Mouse (Mus musculus) lung, adult 2 months (tissue): ENCODE measurements around the gene Sec23a. TPM values are rescaled to one million over a fixed set of nuclear protein-coding genes. Genes with fewer than 3 reads are reported as not detected.
"Not testable (repeated sequence)": the region's sequence is repeated elsewhere in the genome, so short reads cannot be mapped to it uniquely, and the experiment has no call there.

ENCODE experiments used
- DNase-seq: peaks from one replicate; pipeline ENCODE4 v3.0.0; 2022
- H3K4me1 ChIP-seq: fragments of 200-500 bp; 2 replicates; pipeline ENCODE4 v1.6.1; 2011; ENCODE audit warnings: low read length; ENCODE audit not compliant: control insufficient read depth, insufficient read depth
- H3K4me3 ChIP-seq: fragments of 200-500 bp; replicated peaks from 2 replicates; pipeline ENCODE3; 2011; ENCODE audit warnings: low read depth, mild to moderate bottlenecking, control low read depth, low read length; ENCODE audit errors: extremely low read depth
- CTCF ChIP-seq: fragments of 200-500 bp; IDR thresholded peaks from 2 replicates; pipeline ENCODE4 v1.5.1; 2011; ENCODE audit warnings: mild to moderate bottlenecking, low read length, control low read depth; ENCODE audit not compliant: insufficient read depth
- POLR2A ChIP-seq: fragments of 200-500 bp; IDR thresholded peaks from 2 replicates; pipeline ENCODE4 v1.6.1; 2011; ENCODE audit warnings: low read depth, mild to moderate bottlenecking, control low read depth, low read length, borderline replicate concordance; ENCODE audit errors: extremely low read depth
- WGBS: fragments of 180-500 bp; shearing (Covaris S2); methylation state at CpG from one replicate; pipeline ENCODE4 v1.1.7; 2018; 5-methylcytosine and 5-hydroxymethylcytosine counted together
- polyA plus RNA-seq: library from polyadenylated mRNA; depleted of rRNA; stranded (reverse); fragments of >200 nt; gene quantifications from 2 replicates; pipeline ENCODE4 v1.2.3, GENCODE M21; 2012

Gene Sec23a
- polyA plus RNA-seq, 1 experiment = 13.0 TPM

GRCm38 (mm10) chr12:59011275-59011843 is 458 bp downstream of the Sec23a start:
- H3K4me3 ChIP-seq = peak overlapping the region; percentile 84
- under 1% methylated on average over 25 of the region's 25 CpGs for WGBS
- H3K4me1 ChIP-seq = no peaks in the 10 kb centered on the region; the same call in 1 of the 2 replicates
- no peak for DNase-seq
- no peak for TF ChIP-seq POLR2A
- TF ChIP-seq CTCF = no peak

- Histone ChIP-seq H3K4me3 (no peak overlapping the region), H3K4me1 (no peaks in the 10 kb centered on the region; the same call in 1 of the 2 replicates)
- TF ChIP-seq CTCF (no peak), POLR2A (no peak)
- no peak for DNase-seq
- WGBS = 42% methylated on average over 2 of the region's 2 CpGs
Observed at GRCm38 (mm10) chr12:59010482-59010881, 1.3 kb downstream of the Sec23a start.

DNA sequence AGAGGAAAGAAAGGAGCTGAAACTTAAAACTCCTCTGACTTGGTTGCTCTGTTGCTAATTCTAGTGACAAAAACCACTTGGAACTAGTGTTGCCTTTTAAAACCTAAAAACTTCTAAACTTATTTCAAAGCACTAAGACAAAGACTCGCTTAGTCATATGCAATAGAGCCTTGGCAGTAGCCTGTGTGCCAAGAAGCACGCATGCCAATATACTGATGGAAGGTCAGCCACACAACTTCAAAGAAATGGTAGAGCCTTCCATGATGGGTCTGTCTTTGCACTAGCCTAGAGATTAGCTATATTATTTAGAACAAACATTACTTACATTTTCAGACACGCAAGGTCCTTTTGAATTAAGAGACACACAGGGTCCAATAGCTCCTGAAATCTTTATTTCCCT is 26.1 kb downstream of the Sec23a start:
- Histone ChIP-seq H3K4me1 (no peaks in the 10 kb centered on the region), H3K4me3 (no peak overlapping the region)
- WGBS = 91% methylated on average over 3 of the region's 3 CpGs
- no peak for TF ChIP-seq CTCF
- no peak for TF ChIP-seq POLR2A
- no peak for DNase-seq

- H3K4me3 ChIP-seq, H3K4me1 ChIP-seq, DNase-seq: not testable (repeated sequence)
- 80% methylated on average over 6 of the region's 6 CpGs for WGBS
Observed at GRCm38 (mm10) chr12:58981178-58981661, 30.6 kb downstream of the Sec23a start.

GRCm38 (mm10) chr12:58976966-58977365 is 34.9 kb downstream of the Sec23a start:
- TF ChIP-seq CTCF = no peak
- TF ChIP-seq POLR2A = no peak
- no peak overlapping the region for H3K4me3 ChIP-seq
- DNase-seq = no peak
- WGBS = 65% methylated on average over 2 of the region's 2 CpGs
- no peaks in the 10 kb centered on the region for H3K4me1 ChIP-seq

DNA sequence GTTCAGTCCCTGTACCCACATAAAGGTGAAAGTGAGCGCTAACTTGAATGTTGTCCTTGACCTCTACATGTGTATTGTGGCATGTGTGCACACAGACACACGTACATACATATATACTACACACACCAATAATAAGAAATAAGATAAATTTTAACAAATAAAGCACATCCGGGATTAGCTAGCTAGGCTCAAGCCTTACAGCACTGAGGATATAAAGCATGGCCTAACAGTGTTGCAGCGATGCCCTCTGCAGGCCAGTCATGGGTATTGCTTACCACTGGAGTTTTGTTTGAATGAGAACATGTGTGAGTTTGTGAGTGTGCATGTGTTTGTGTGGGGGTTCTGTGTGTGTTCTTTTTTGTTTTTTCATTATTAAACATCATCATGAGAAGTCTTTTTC is 47.2 kb downstream of the Sec23a start:
- 68% methylated on average over 4 of the region's 4 CpGs for WGBS
- TF ChIP-seq CTCF = peak; percentile 67
- TF ChIP-seq POLR2A = no peak
- H3K4me3 ChIP-seq = no peak overlapping the region
- no peaks in the 10 kb centered on the region for H3K4me1 ChIP-seq
- no peak for DNase-seq

DNA sequence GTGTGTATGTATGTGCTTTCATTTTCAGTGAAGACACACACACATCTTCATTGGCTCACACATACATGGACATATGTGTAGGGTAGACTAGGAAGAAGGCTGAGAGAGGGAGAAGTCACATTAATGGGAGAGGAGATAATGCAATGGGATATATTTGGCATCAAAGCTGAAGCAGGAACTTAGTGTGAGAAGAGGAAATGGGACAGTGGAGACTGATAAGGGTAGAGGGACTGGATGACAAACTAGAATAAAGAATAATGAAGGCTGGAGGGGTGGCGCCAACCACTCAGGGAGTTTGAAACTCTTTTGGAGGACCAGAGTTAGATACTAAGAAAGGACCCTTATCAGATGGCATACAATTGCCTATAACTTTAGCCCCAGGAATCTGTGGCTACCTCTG is 51.0 kb downstream of the Sec23a start:
- no peak for TF ChIP-seq CTCF
- TF ChIP-seq POLR2A = no peak
- Histone ChIP-seq H3K4me1 (no peaks in the 10 kb centered on the region), H3K4me3 (no peak overlapping the region)
- 67% methylated on average over 1 of the region's 1 CpGs for WGBS
- no peak for DNase-seq

DNA sequence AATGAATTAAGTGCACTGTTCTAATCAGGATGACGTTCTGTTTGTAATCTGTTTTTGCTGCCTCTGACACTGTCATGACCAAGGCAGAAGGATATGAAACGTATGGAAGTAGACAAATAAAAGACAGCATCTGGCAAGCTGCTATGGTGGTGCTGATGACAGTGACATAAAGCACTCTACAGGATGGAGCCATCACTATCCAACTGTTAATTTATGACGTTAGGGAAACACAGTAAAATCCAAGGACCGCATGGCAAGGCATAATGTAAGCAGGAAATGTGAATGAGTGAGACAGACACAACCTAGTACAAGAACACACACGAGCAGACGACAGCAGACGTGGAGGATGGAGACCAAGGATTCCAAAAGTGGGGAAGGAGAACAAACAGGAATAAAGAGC is 55.2 kb downstream of the Sec23a start:
- TF ChIP-seq POLR2A (no peak), CTCF (no peak)
- DNase-seq = no peak
- 43% methylated on average over 7 of the region's 7 CpGs for WGBS
- Histone ChIP-seq H3K4me3 (no peak overlapping the region), H3K4me1 (no peaks in the 10 kb centered on the region)

DNA sequence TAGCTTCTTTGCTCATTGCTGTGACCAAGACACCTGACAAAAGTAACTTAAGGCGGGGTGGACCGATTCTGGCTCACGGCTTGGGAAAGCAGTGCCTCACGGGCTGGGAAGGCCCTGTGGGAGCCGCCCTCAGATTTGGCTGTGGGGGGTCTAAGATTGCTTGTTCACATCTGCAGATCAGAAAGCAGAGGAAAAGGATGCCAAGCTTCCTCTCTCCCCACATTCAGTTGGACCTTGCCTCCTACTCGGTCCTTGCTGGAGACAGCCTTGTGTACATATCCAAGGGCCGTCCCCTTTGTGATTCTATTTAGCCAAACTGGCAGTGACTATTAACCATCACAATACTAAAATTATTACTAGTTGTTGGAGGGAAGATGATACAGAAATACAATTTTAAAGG is 55.7 kb downstream of the Sec23a start:
- TF ChIP-seq POLR2A = no peak
- TF ChIP-seq CTCF = no peak
- DNase-seq = no peak
- 57% methylated on average over 7 of the region's 7 CpGs for WGBS
- H3K4me1 ChIP-seq = no peaks in the 10 kb centered on the region
- H3K4me3 ChIP-seq = no peak overlapping the region

GRCm38 (mm10) chr12:58947879-58948278 is 63.9 kb downstream of the Sec23a start:
- Histone ChIP-seq H3K4me3 (no peak overlapping the region), H3K4me1 (no peaks in the 10 kb centered on the region)
- no peak for DNase-seq
- 80% methylated on average over 6 of the region's 6 CpGs for WGBS
- TF ChIP-seq CTCF = no peak
- no peak for TF ChIP-seq POLR2A
